Mouse (Mus musculus): ENCODE results near the gene 4931406C07Rik.

Gene 4931406C07Rik

GRCm38 (mm10) chr9:15238297-15238990, 67.8 kb downstream of the 4931406C07Rik start:
- in situ Hi-C loops (cut with MboI), result no loop called here

- in situ Hi-C loops (cut with MboI), result no loop called here
Measured at GRCm38 (mm10) chr9:15237516-15238296, 68.5 kb downstream of the 4931406C07Rik start.

DNA sequence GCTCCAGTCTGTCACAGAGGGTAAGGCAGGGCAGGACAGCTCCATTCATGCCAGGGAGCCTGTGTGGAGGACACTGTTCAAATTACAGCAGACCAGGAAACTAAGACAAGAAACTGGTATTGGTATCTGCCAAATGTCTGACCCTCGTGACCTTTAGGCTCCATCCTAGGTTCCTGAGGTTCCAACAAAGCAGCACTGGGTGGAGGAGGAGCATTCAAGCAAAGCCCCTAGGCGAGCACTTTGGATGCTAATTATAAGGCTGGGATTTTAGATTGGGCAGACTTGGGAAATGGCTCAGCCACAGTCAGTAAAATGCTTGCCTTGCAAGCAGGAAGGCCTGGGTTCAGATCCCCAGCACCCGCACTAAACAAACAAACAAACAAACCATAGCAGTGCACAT, 70.3 kb downstream of the 4931406C07Rik start:
- in situ Hi-C loops (cut with MboI), result no loop called here

DNA sequence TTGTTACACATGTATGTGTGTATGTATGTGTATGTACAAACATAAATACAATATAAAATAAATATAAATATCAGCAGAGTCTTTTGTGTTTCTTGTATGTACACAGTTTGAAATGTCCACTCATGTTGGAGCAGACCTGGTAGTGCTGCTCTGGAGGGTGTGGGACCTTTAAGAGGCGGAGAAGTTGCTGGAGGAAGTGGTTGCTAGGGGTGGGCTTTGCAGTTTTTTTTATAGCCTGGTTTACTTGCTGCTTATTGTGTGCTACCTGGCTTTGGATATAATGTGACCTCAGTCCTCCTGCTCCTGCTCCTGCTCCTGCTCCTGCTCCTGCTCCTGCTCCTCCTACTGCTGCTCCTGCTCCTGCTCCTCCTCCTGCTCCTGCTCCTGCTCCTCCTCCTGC, 72.6 kb downstream of the 4931406C07Rik start:
- in situ Hi-C loops (cut with MboI), result no loop called here
